Mouse (Mus musculus) right cerebral cortex, postnatal 25 days (tissue): ENCODE results near the gene 0610030E20Rik.

Experiments used
- DNase-seq: peaks from one replicate; pipeline ENCODE4 v3.0.0; 2022

The 0610030E20Rik gene

GRCm38 (mm10) chr6:72396837-72397251, 49.7 kb downstream of the 0610030E20Rik start:
- no peak for DNase-seq

- DNase-seq = no peak
Measured at GRCm38 (mm10) chr6:72399967-72400366, 52.9 kb downstream of the 0610030E20Rik start.

- DNase-seq = peak; percentile 33
Measured at GRCm38 (mm10) chr6:72401875-72402274, 54.8 kb downstream of the 0610030E20Rik start.
